Mouse (Mus musculus): Measurements from ENCODE around the gene Cct4.
A peak's percentile ranks its signal among the peaks of the same experiment; 100 is the strongest.

GRCm38 (mm10) chr11:22990393-22991126 lies at the start of gene Cct4:
- no peak; the same call in 1 of the 2 replicates for TF ChIP-seq CHD1 (IDR thresholded peaks at IDR 0.05; ENCODE audit: low read depth, low read length)
- no peak for TF ChIP-seq EP300 (IDR thresholded peaks at IDR 0.05; ENCODE audit: low read length)
- peak; percentile 98 for TF ChIP-seq POLR2A (IDR thresholded peaks at IDR 0.05; ENCODE audit: low read depth, low read length)
- TF ChIP-seq JUND (conservative IDR thresholded peaks at IDR 0.05; ENCODE audit: low read depth, low read length): no peak
- TF ChIP-seq NELFE (IDR thresholded peaks at IDR 0.05; ENCODE audit: low read depth, low read length): peak; percentile 99
- no peak for TF ChIP-seq CTCF (conservative IDR thresholded peaks at IDR 0.05 in 1 of 2, IDR thresholded peaks at IDR 0.05 in 1 of 2; ENCODE audit: low read depth in 2 of 2, low read length in 2 of 2)
- TF ChIP-seq USF1 (IDR thresholded peaks at IDR 0.05; ENCODE audit: low read depth, low read length): no peak
- TF ChIP-seq ZMIZ1 (IDR thresholded peaks at IDR 0.05; ENCODE audit: low read depth, low read length): peak; percentile 72; the same call in 1 of the 2 replicates
